Mouse (Mus musculus) gastrocnemius, postnatal 14 days (tissue): ENCODE data around the gene Fam129a. TPM values are rescaled to one million over a fixed set of nuclear protein-coding genes. Genes with fewer than 3 reads are reported as not detected.

Source experiments
- DNase-seq: peaks from one replicate; pipeline ENCODE4 v3.0.0; 2021; ENCODE audit warnings: mixed read lengths
- intact Hi-C: fragments of 180-260 bp; cut with DNase I; formaldehyde crosslinking; loops from one replicate; pipeline ENCODE4 v1.15.1; 2025; ENCODE audit warnings: low total_unique reads
- total RNA-seq, 2 experiments: library from RNA; stranded (reverse); gene quantifications; 2 replicates each; pipeline ENCODE4 v1.2.3; 2021

Fam129a gene
- total RNA-seq, 2 experiments from 2014 or later = 25.0 to 29.4 TPM

DNA sequence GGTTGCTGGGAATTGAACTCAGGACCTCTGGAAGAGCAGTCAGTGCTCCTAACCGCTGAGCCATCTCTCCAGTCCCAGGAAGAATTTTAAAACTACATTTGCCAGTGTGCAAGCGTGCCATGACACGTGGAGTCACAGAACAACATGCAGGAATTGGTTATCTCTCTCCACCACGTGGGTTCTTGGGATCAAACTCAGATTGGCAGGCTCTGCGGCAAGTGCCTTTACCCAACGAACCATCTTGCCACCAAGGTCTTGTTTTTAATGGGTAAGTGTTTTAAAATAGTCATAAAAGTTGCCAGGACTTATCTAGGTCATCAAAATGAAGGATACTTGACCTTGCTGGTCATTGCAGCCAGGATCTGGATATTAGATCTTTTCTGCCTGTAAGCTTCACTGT, 187.3 kb downstream of the Fam129a start:
- intact Hi-C loops = no loop called here
- DNase-seq = no peak

- intact Hi-C loops = no loop called here
These were observed 188.0 kb downstream of the Fam129a start for GRCm38 (mm10) chr1:151758991-151759390.

GRCm38 (mm10) chr1:151764236-151764635, 193.2 kb downstream of the Fam129a start:
- DNase-seq = no peak
- intact Hi-C loops = no loop called here

More at GRCm38 (mm10) chr1:151758991-151759390, 188.0 kb downstream of the Fam129a start:
- no peak for DNase-seq

DNA sequence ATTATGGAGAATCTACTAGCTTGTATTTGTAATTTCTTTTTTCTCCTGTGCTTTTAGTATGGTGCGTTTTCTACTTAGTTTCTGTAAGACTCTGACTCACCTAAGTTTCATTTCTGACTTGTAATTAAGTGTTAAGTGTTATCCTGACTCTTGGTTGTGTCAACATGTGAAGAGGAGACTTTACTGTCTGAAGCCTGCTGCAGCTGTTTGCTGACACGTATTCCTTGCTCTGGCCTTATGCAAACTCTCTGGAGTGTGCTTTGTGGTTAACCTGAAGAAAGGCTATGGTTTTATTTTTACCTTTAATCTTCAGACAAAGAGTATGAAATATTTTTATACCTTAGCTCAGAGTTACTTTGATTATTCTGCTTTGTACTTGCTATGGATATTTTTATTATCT, 195.2 kb downstream of the Fam129a start:
- intact Hi-C loops = no loop called here
- DNase-seq = no peak

GRCm38 (mm10) chr1:151766976-151767654, 196.1 kb downstream of the Fam129a start:
- DNase-seq = no peak
- intact Hi-C loops = no loop called here

GRCm38 (mm10) chr1:151769200-151769913, 198.4 kb downstream of the Fam129a start:
- intact Hi-C loops = no loop called here
- no peak for DNase-seq

Other genes with a start within 250 kb of the Fam129a start
- gene Ivns1abp, start 226.7 kb upstream of the Fam129a start, total RNA-seq = 100 to 1,000 TPM; 109 TPM
- gene Swt1, start 142.7 kb upstream of the Fam129a start, total RNA-seq = 1 to 10 TPM; 4.6 to 8.1 TPM
- 10 to 100 TPM; 12.0 to 12.3 TPM for gene Trmt1l, start 142.6 kb upstream of the Fam129a start, total RNA-seq
- gene Rnf2, start 70.2 kb upstream of the Fam129a start, total RNA-seq = 10 to 100 TPM; 17.9 to 19.7 TPM
- gene Edem3, start 184.2 kb downstream of the Fam129a start, total RNA-seq = 10 to 100 TPM; 21.8 to 26.2 TPM